Mouse (Mus musculus) kidney, embryonic 15.5 days (tissue): ENCODE data around the gene Lyrm4. TPM values are rescaled to one million over a fixed set of nuclear protein-coding genes. Genes with fewer than 3 reads are reported as not detected.
A peak's percentile ranks its signal among the peaks of the same experiment; 100 is the strongest.

ENCODE experiments used
- ATAC-seq: fragments of 200-750 bp; cut with Nextera tagmentation; replicated peaks from 2 replicates; pipeline ENCODE4 v1.8.0; 2017; ENCODE audit warnings: moderate TSS enrichment; ENCODE audit not compliant: low FRiP score
- H3K27ac ChIP-seq: fragments of 300-500 bp; sonication (generic); 2 replicates; pipeline ENCODE4 v1.5.1; 2015; ENCODE audit warnings: mild to moderate bottlenecking, inconsistent platforms
- H3K27me3 ChIP-seq: fragments of 300-500 bp; sonication (generic); 2 replicates; pipeline ENCODE4 v1.6.1; 2015; ENCODE audit warnings: inconsistent platforms
- H3K36me3 ChIP-seq: fragments of 300-500 bp; sonication (generic); 2 replicates; pipeline ENCODE4 v1.6.1; 2015; ENCODE audit warnings: inconsistent platforms
- H3K4me1 ChIP-seq: fragments of 300-500 bp; sonication (generic); 2 replicates; pipeline ENCODE4 v1.6.1; 2015; ENCODE audit warnings: inconsistent platforms
- H3K4me2 ChIP-seq: fragments of 300-500 bp; sonication (generic); 2 replicates; pipeline ENCODE4 v1.6.1; 2015; ENCODE audit warnings: moderate library complexity, mild to moderate bottlenecking, inconsistent platforms
- H3K4me3 ChIP-seq: fragments of 300-500 bp; sonication (generic); replicated peaks from 2 replicates; pipeline ENCODE4 v1.5.1; 2015; ENCODE audit warnings: mild to moderate bottlenecking, inconsistent platforms
- H3K9ac ChIP-seq: fragments of 300-500 bp; sonication (generic); 2 replicates; pipeline ENCODE4 v1.6.1; 2015; ENCODE audit warnings: mild to moderate bottlenecking, inconsistent platforms
- H3K9me3 ChIP-seq: fragments of 300-500 bp; sonication (generic); replicated peaks from 2 replicates; pipeline ENCODE4 v1.6.1; 2016; ENCODE audit warnings: inconsistent platforms
- WGBS: fragments of 180-500 bp; shearing (Covaris S2); methylation state at CpG from one replicate; pipeline ENCODE4 v1.1.7; 2015; ENCODE audit warnings: mixed read lengths; 5-methylcytosine and 5-hydroxymethylcytosine counted together
- polyA plus RNA-seq: library from polyadenylated mRNA; unstranded; fragments of >200 nt; fragmentation: Nextera tagmentation; extraction: Ambion mirVana; gene quantifications from 2 replicates; pipeline ENCODE4 v1.2.1, GENCODE M21; 2015

Lyrm4 gene
- 23.3 and 26.0 TPM in 2 replicates for polyA plus RNA-seq

DNA sequence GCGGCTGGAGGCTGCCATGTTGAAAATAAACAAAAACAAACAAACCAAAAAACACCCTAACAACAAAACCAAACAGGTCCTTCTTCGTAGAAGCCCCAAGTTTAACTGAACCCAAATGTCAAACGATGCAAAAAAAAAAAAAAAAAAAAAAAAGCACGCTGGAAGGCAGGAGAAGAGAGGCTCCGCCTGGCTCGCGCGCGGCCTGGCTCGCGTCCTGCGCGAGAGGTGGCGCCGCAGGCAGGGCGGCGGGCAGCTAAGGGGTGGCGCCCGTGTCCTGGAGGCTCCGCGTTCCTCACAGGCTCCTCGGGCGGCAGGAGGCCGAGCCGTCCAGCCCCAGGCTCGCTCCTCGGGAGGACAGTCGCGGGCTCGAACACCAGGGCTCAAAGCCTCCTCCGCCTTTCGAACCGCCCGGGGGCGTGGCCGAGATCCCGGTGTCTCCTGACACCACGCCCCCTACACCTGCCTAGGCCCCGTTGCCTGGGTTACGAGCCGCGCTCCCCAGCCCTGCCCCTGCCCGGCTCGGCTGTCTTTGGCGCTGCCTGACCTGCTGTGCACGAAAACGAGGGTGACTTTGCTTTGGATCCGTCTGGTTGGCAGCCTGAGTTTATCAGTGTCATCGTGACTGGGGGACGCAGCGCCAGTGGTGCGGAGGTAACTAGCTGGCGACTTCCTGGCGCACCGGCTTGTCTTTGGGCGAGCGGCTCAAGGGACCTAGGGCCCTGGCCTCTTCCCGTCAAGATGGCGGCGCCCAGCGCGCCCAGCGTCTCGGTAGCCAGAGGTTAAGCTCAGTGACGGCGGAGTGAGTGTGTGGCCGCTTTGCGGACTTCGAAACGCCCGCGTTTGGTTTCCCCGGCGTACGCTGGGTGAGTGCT, at the start of gene Lyrm4, which contains the start of gene Fars2:
Gene Lyrm4, minus strand, starts transcription at position 384 of the 872 bp plus-strand sequence.
Gene Fars2, plus strand, starts transcription at position 270 of the 872 bp plus-strand sequence.
- Histone ChIP-seq H3K9me3 (no peaks in the 10 kb centered on the region), H3K4me1 (peaks cover 11% of the 10 kb centered on the region; the same call in 1 of the 2 replicates), H3K27ac (peak within 1 kb of the TSS; percentile 98), H3K4me3 (peak within 1 kb of the TSS; percentile 84), H3K27me3 (no peaks in the 10 kb centered on the region), H3K9ac (peak within 1 kb of the TSS; percentile 66), H3K4me2 (peak within 1 kb of the TSS; percentile 87), H3K36me3 (no peaks in the 10 kb centered on the region)
- under 1% methylated on average over 73 of the region's 75 CpGs for WGBS
- peak; percentile 99 for ATAC-seq

- Histone ChIP-seq H3K9ac (no peak overlapping the region), H3K4me3 (no peak overlapping the region), H3K27ac (no peak overlapping the region), H3K4me1 (no peaks in the 10 kb centered on the region), H3K27me3 (no peaks in the 10 kb centered on the region), H3K9me3 (no peaks in the 10 kb centered on the region), H3K4me2 (no peak overlapping the region), H3K36me3 (no peaks in the 10 kb centered on the region)
- WGBS = 83% methylated on average over 1 of the region's 1 CpGs
- ATAC-seq = no peak
Measured at GRCm38 (mm10) chr13:36163898-36164297, 46.6 kb upstream of the Lyrm4 start.

GRCm38 (mm10) chr13:36163411-36163810, 46.1 kb upstream of the Lyrm4 start:
- Histone ChIP-seq H3K27me3 (no peaks in the 10 kb centered on the region), H3K9me3 (no peaks in the 10 kb centered on the region), H3K36me3 (no peaks in the 10 kb centered on the region), H3K4me2 (no peak overlapping the region), H3K9ac (no peak overlapping the region), H3K4me3 (no peak overlapping the region), H3K27ac (no peak overlapping the region), H3K4me1 (no peaks in the 10 kb centered on the region)
- ATAC-seq = no peak
- 91% methylated on average over 5 of the region's 5 CpGs for WGBS

DNA sequence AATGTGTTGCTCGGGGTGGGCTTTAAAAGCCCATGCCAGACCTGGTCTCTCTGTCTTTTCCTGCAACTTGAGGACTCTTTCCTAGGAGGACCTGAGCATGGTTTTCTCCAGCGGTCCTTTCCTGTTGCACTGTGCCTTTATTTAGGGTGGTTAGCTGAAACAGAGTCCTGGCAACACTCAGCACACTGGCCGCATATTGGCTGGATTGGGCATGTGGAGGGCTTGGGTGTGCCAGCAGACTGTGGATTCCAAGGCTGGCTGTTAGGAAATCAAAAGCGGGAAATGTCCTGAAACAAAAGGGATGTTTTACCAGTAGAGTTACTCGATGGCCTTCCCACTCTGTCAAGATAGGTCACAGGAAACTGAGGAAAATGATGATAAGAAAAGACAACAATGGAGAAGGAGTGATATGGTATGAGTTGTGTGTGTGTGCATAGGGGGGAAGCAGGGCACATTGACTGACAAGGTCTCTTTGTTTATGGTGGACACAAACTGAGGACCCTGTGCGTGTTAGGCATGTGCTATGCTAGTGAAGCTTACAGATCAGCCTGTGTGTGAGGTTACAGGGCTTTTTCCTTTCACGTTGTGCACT, 39.1 kb upstream of the Lyrm4 start:
- H3K4me1 ChIP-seq = no peaks in the 10 kb centered on the region
- no peaks in the 10 kb centered on the region for H3K27me3 ChIP-seq
- no peak overlapping the region for H3K4me2 ChIP-seq
- 89% methylated on average over 7 of the region's 7 CpGs for WGBS
- no peaks in the 10 kb centered on the region for H3K36me3 ChIP-seq
- no peak overlapping the region for H3K27ac ChIP-seq
- no peaks in the 10 kb centered on the region for H3K9me3 ChIP-seq
- no peak overlapping the region for H3K4me3 ChIP-seq
- H3K9ac ChIP-seq = no peak overlapping the region
- ATAC-seq = no peak

GRCm38 (mm10) chr13:36152728-36153498, 35.6 kb upstream of the Lyrm4 start:
- Histone ChIP-seq H3K4me2 (no peak overlapping the region), H3K27ac (no peak overlapping the region), H3K27me3 (no peaks in the 10 kb centered on the region), H3K4me3 (no peak overlapping the region), H3K4me1 (no peaks in the 10 kb centered on the region), H3K9me3 (no peaks in the 10 kb centered on the region), H3K9ac (no peak overlapping the region), H3K36me3 (no peaks in the 10 kb centered on the region)
- WGBS = 81% methylated on average over 5 of the region's 5 CpGs
- no peak for ATAC-seq

- WGBS = 80% methylated on average over 5 of the region's 5 CpGs
- ATAC-seq = no peak
- Histone ChIP-seq H3K4me3 (no peak overlapping the region), H3K4me2 (no peak overlapping the region), H3K36me3 (no peaks in the 10 kb centered on the region), H3K27ac (no peak overlapping the region), H3K4me1 (no peaks in the 10 kb centered on the region), H3K9ac (no peak overlapping the region), H3K9me3 (no peaks in the 10 kb centered on the region), H3K27me3 (no peaks in the 10 kb centered on the region)
Measured at GRCm38 (mm10) chr13:36150272-36150671, 32.9 kb upstream of the Lyrm4 start.

DNA sequence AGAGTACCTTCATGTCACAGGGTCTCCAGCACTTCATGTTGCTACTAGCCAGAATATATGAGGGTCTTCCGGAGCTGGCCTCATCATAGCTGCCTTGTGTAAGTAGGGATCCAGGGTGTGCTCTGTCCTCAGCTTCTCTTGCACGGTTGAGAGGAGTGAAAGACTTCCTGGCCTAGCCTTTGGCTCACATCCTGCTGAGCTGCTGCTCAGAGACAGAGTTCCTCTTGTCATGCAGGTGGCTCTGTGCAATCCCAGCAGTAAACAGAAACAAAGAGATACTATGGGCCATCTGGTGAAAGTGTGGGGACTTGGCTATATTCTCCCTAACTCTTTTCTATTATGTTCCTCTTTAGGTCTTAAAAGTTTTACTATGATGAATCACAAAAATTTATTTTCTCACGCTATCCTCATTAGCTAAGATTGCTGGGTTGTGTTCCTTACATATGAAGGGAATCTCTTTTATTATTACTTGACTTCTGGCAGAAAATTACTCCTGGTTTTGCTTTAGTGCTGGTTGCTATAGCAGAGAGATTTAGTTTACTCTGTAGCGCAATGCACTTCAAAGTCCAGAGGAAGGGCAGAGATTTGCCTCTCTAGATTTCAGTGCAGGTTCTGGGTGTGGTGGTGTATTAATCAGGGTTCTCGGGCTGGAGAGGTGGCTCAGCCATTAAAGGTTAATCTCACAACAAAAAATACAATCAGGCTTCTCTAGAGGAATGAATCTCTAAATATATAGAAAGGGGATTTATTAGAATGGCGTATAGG, 32.0 kb upstream of the Lyrm4 start:
- Histone ChIP-seq H3K36me3 (no peaks in the 10 kb centered on the region), H3K27me3 (no peaks in the 10 kb centered on the region), H3K9ac (no peak overlapping the region), H3K4me3 (no peak overlapping the region), H3K4me2 (no peak overlapping the region), H3K27ac (no peak overlapping the region), H3K9me3 (no peaks in the 10 kb centered on the region), H3K4me1 (no peaks in the 10 kb centered on the region)
- WGBS = 63% methylated on average over 6 of the region's 6 CpGs
- ATAC-seq = no peak

DNA sequence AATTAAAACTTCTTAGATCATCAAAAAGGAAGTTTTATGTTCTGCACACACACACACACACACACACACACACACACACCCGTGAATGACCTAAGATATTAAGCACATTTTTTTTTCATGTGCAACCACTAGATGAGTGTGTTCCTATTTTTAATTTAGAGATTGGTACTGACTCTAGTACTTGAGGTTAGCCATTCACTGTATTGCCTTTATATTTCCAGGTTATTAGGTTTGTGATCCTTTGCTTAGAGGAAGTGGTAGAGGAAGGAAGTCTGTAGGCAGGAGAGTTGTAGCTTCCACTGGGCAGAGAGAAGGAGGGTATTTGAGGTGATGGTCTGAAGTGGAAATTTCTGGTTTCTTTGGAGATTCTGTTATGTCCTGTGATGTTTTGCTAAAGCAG, 28.3 kb upstream of the Lyrm4 start:
- H3K27me3 ChIP-seq = no peaks in the 10 kb centered on the region
- WGBS = 56% methylated on average over 1 of the region's 1 CpGs
- no peak for ATAC-seq
- H3K27ac ChIP-seq = no peak overlapping the region
- H3K9ac ChIP-seq = no peak overlapping the region
- no peaks in the 10 kb centered on the region for H3K36me3 ChIP-seq
- no peak overlapping the region for H3K4me2 ChIP-seq
- no peak overlapping the region for H3K4me3 ChIP-seq
- H3K9me3 ChIP-seq = no peaks in the 10 kb centered on the region
- no peaks in the 10 kb centered on the region for H3K4me1 ChIP-seq

GRCm38 (mm10) chr13:36140247-36141016, 23.1 kb upstream of the Lyrm4 start:
- ATAC-seq = no peak
- Histone ChIP-seq H3K4me2 (no peak overlapping the region), H3K27me3 (no peaks in the 10 kb centered on the region), H3K36me3 (no peaks in the 10 kb centered on the region), H3K9me3 (no peaks in the 10 kb centered on the region), H3K4me1 (no peaks in the 10 kb centered on the region), H3K4me3 (no peak overlapping the region), H3K27ac (no peak overlapping the region), H3K9ac (no peak overlapping the region)
- WGBS = 75% methylated on average over 5 of the region's 5 CpGs

GRCm38 (mm10) chr13:36139703-36140102, 22.4 kb upstream of the Lyrm4 start:
- WGBS = 76% methylated on average over 5 of the region's 5 CpGs
- no peaks in the 10 kb centered on the region for H3K36me3 ChIP-seq
- no peaks in the 10 kb centered on the region for H3K4me1 ChIP-seq
- no peak overlapping the region for H3K4me3 ChIP-seq
- H3K27ac ChIP-seq = no peak overlapping the region
- no peaks in the 10 kb centered on the region for H3K27me3 ChIP-seq
- ATAC-seq = no peak
- no peak overlapping the region for H3K9ac ChIP-seq
- no peaks in the 10 kb centered on the region for H3K9me3 ChIP-seq
- no peak overlapping the region for H3K4me2 ChIP-seq
